Mouse (Mus musculus) CH12F3 (cell line): ENCODE measurements around the gene Hspbap1.

Experiments
- in situ Hi-C: fragments of 300-500 bp; cut with MboI; formaldehyde crosslinking; loops from 2 replicates; pipeline ENCODE4 v1.14.3; 2020; ENCODE audit warnings: low sequenced_read_pairs

Hspbap1 gene

DNA sequence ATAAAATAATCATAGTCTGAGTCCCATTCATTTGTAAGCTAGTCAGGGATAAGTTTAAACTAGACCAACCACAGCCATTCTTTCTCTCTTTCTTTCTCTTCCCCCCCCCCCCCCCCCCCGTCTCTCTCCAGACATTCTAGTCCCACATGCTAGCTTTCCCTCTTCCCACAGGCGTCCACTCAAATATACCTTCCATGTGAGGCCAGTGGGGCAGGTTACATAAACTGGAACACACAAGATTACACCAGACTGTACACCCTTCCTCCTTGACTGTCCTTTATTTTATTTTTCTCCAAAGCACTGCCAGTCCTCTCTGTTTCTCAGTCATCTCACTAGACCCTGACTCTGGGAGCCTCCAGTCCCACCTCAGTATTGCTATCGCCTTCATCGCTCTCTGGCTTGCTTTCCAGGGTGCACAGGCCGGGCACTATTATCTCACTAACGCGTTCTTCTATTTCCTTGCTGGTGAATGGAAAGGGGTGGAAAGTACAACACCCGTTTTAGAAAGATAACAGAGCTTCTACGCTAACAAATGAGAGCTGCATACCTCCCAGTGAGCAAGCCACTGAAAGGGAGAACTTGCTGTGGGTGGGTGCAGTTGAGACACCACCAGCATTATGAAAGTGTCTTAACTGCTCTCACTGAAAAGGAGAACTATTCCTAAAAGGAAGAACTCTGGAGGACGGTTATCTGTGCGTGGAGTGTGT, 6.4 kb upstream of the Hspbap1 start:
- in situ Hi-C loops: no loop called here

- in situ Hi-C loops: no loop called here
These were observed 5.2 kb upstream of the Hspbap1 start for GRCm38 (mm10) chr16:35764941-35765340.

DNA sequence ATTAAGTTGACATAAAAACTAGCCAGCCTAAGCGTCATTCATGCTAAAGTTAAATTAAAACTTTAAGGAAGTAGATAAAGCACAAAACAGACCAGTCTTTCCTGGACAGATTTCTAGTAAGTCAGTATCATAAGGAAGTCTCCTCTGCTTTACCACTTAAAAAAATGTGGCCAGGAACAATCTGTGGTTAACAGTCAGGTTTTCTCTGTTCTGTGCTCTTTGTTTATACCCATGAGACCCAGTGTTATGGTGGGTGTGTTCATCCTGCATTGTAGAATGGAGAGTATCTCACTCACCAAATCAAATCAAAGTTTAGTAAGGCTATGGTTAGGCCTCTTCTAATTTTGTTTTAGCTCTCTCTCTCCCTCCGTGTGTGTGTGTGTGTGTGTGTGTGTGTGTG, 4.7 kb upstream of the Hspbap1 start:
- in situ Hi-C loops: no loop called here

- in situ Hi-C loops: no loop called here
These were observed 3.8 kb upstream of the Hspbap1 start for GRCm38 (mm10) chr16:35766366-35766765.

DNA sequence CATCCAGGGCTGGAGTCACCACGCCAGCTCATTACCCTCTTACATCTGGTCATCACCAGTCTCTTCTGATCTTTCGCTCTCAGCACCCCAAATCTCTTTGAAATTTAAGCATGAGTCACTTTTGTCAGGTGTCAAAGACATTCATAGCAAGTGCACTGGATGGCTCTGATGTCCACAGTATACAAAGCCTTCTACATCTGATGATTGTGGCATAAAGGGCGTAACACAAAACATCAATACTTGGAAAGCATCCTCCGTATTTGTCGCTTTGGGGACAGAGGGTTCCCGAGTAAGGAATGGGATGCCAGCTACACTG, 1.7 kb upstream of the Hspbap1 start:
- in situ Hi-C loops: no loop called here

GRCm38 (mm10) chr16:35768785-35769642, 1.2 kb upstream of the Hspbap1 start, which contains the start of gene Dirc2:
Gene Dirc2 (minus strand): TSS chr16:35769356.
- in situ Hi-C loops: no loop called here

DNA sequence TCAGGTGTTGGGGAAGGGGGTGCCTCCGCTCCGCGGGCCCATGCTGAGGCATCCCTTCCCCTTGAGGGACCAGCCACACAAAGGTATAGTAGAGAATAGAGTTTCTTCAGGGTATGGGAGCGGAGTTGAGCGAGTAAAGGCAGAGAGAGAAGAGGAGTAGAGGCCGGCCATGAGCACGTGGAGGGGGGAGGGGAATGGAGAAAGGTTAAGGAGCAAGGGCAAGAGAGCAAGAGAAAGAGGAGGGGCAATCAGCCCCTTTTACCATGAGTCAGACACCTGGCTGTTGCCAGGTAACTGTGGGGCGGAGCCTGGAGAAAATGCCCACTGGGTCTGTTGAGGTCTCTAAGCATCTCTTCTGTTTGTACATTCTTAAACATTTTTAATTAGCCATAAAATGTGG, 966 bp downstream of the Hspbap1 start:
- in situ Hi-C loops: no loop called here

DNA sequence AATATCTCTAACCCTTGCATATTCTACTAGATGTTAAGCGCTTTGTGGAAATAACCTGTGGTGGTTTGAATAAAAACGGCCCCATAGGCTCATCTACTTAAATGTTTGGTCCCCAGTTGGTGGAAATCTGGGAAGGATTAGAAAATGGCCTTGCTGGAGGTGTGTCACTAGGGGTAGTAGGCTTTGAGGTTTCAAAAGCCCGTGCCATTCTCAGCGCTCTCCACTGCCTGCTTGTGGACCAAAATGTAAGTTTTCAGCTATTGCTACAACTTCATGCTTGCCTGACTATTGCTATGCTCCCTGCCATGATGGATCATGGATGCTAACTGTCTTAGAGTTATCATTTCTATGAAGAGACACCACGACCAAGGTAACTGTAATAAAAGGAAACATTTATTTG, 1.4 kb downstream of the Hspbap1 start:
- in situ Hi-C loops: no loop called here

DNA sequence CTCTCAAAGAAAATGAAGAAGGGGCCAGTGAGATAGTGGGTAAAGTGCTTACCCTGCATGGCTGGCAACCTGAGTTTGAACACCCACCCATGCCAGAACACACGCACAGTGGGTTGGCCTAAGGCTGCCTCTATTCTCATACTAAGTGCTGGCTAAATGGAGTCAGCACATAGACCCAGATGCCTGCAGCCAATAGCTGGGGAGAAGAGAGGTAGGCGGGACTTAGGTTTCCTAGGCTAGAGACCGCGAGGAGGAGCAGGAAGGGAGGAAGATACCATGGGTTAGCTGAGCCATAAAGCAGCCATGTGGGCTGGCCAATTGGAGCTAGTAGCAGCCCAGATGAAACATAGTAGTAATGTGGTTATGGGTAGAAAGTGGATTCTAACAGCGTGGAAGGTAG, 2.4 kb downstream of the Hspbap1 start:
- in situ Hi-C loops: no loop called here

GRCm38 (mm10) chr16:35775835-35776234, 5.7 kb downstream of the Hspbap1 start:
- in situ Hi-C loops: no loop called here

- in situ Hi-C loops: no loop called here
These were observed 6.6 kb downstream of the Hspbap1 start for GRCm38 (mm10) chr16:35776737-35777136.

DNA sequence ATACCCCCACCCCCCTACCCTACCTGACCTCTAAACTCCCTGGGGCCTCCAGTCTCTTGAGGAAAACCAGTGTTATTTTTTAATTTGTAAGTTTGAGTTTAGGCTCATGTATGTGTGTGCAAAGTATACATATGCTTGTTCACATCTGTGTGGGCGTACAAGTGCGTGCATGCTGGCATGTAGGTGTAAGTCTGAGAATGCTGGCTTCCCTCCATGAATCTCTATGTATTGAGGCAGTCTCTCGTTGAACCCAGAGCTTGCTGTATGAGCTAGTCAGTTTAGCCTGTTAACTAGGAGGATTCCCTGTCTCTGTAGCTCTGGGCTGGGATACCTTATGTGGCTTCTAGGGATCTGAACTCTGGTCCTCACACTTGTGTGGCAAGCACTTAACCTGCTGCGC, 7.6 kb downstream of the Hspbap1 start:
- in situ Hi-C loops: no loop called here

GRCm38 (mm10) chr16:35779681-35780080, 9.5 kb downstream of the Hspbap1 start:
- in situ Hi-C loops: no loop called here

DNA sequence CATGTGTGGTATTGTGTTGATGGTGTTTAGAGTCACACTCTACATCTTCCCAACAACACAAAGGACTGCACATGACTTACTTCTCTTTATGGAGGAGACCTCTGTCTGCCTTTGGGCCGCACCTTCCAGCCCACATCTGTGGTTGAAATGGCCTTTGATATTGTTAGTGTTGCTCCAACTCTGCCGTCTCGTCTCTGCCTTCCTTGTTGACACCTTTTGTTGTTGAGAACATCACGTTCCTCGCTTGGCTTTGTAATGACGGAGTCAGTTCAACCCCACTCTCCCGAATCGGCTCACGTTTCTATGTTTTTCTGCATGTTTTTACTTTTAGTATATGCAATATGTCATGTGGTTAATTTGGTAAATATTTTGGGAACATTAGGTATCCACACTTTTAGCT, 10.9 kb downstream of the Hspbap1 start:
- in situ Hi-C loops: no loop called here

DNA sequence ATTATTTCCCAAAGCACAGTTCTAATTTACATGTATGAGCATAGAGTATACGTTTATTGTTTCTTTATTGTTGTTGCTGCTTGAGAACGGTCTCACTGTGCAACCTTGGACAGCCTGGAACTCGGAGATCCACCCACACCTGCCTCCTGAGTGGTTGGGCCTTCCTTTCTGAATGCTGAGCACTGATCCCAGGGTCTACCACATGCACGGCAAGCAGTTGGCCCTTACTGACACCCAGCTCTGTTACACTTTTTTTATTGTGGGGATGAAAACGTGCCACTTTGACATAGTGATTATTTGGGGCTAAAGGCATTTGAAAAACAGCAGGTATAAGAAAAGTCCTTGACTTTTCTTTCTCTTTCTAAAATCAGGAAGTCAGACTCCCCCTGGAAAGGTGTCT, 11.5 kb downstream of the Hspbap1 start:
- in situ Hi-C loops: no loop called here

- in situ Hi-C loops: no loop called here
These were observed 12.5 kb downstream of the Hspbap1 start for GRCm38 (mm10) chr16:35782451-35783206.

DNA sequence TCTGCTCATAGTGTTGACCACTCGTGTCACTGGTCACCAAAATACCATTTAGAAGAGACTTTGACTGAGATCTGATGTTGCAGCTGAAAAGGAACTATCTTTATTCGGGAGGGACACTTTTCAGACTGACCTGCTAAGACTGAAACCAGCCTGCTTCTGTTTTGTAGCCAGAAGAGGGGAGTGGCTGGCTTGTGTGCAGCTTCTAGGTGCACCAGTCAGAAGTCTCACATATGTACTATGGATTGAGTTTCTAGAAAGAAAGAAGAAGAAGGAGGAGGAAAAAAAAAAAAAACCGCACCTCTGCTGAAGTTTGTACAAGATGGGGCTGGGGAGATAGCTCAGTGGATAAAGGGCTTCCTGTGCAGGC, 13.0 kb downstream of the Hspbap1 start:
- in situ Hi-C loops: no loop called here

DNA sequence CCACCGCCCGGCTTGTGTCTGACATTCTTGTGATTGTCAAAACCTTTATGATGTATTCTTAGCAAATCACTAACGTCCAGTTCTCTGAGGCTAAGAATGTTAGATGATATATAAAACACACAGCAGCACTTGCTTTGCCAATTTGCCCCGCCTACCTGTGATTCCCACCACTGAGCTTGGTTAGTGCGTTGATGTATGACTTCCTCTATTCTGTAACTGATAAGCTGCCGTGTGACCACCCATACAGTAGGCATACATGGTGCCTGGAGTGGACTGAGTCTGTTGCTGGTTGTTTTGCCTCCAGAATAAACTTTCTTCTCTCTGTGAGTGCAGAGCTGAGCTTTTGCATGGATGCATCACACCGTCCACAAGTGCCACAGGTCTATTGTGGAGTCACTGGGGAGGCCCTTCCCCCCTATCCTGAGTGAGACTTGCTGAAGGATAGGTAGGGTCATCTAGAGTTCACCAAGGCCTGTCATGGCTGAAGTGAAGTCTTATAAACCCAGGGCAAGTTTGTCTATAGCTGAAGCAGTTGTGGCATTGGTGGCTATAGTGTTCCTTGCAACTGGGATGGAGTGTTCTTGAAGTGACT, 14.1 kb downstream of the Hspbap1 start:
- in situ Hi-C loops: no loop called here

GRCm38 (mm10) chr16:35787163-35787562, 17.0 kb downstream of the Hspbap1 start:
- in situ Hi-C loops: no loop called here

DNA sequence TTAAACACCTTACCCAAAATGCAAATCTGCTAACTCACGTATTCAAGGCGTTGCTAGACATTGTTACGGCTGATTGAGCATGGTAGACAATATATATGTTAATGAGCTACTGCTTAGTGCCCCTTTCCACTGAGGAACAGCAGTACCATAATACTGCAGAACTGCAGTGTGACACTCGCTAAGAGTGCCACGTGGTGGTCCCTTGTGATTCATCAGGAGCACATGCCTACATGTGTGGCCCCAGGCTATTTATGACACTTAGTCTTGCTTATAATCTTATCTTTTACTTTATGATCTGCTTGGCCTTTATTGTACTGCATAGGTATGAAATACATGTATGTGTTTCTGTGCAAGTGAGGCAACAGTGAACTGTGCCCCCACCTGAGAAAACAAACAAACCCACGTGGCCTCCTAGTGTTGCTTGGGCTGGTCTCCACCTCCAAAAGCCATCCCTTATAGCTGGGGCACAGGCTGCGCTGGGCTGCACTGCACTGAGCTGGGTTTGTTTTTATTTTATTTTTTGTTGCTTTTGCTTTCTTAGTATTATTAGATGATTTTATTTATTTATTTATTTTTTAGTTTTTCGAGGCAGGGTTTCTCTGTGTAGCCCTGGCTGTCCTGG, 17.5 kb downstream of the Hspbap1 start:
- in situ Hi-C loops: no loop called here

- in situ Hi-C loops: no loop called here
These were observed 18.2 kb downstream of the Hspbap1 start for GRCm38 (mm10) chr16:35788330-35788729.
